9 mouse cellular contexts compared by ENCODE assay signal in genomic region chr11:32125586-32126310, GRCm38 (mm10).
DNase-seq lines count a peak whose midpoint lies in the region; ATAC-seq lines count a peak whose summit lies in the region.
"Had no signal": no experiment of that assay in that cellular context is flagged by ENCODE, and none has a peak within 500 bp of the region (broad histone marks: within the 10 kb centered on the region; RNA-seq: fewer than 3 reads in every experiment).

No protein-coding gene starts in this region.

- peak; percentile 31 for DNase-seq in heart, adult 11 months
- no peak for DNase-seq in heart, postnatal 36 days
- DNase-seq in induced T-regulatory cell, adult 2 months (ENCODE audit: low read depth), result peak; percentile 58
- DNase-seq in Muller cell, postnatal 12 days (ENCODE audit: inconsistent ontology term), result no peak
- DNase-seq in kidney, postnatal 14 days, result no peak
- no peak for DNase-seq in gastrocnemius, postnatal 4 days (ENCODE audit: low spot score in 2 of 2)
- DNase-seq: gastrocnemius, postnatal 14 days had no signal

- peak; percentile 82 for ATAC-seq in CD4-positive, CD25-positive, alpha-beta regulatory T cell, adult 4 months
- peak; percentile 26; the same call in 1 of the 2 replicates for ATAC-seq in neutrophil, adult 5-6 weeks (ENCODE audit: extremely low read depth, insufficient number of reproducible peaks, low FRiP score, poor library complexity, severe bottlenecking)

- intact Hi-C loops in heart, postnatal 36 days (cut with DNase I), result no loop called here

Comparison
In these comparisons a context has a peak if more than half of its experiments do, and no peak if none do; other contexts are left out.
1. DNase-seq: peak in heart, adult 11 months (single experiment) and induced T-regulatory cell, adult 2 months (single experiment); none in heart, postnatal 36 days (0 of 2), Muller cell, postnatal 12 days (single experiment), kidney, postnatal 14 days (single experiment) and gastrocnemius, postnatal 4 days (0 of 2).